Comparison of ENCODE assay signal across 8 mouse cellular contexts in the genomic region with DNA sequence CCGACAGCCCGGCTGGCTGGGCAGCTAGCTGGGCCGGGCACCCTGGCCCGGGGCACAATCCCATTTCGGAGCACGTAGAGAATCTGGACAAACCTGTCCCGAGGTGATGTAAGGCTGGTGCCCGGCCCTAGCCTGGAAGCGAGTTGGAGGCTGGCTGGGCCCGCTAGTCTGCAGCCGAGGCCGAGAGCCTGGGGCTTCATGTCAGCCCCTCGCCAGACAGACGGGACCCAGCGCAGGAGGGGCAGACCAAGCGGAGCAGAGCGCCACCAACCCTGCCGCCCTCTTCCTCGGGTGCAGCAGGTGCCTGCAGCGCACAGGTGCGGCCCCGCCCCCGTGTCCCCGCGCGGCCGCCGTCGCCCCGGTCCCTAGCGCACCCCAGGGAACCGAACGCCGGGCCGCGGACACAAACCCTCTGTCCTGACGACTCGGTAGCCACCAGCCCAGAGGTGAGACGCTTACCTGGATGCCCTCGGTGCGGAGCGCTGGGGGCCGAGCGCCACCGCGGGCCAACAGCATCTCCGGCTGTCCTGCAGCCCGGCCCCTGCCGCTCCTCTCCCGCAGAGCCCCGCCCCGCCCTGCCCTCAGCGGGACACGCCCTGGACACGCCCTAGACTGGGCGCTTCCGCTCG.
DNase-seq lines count a peak whose midpoint lies in the region; ATAC-seq and TF ChIP-seq lines count a peak whose summit lies in the region.

No protein-coding gene starts in this region.

- peak overlapping the region; percentile 85 for H3K4me2 ChIP-seq in lung, embryonic 14.5 days
- H3K4me2 ChIP-seq in hindbrain, embryonic 13.5 days, result peak overlapping the region; percentile 87

- peak; percentile 58; the same call in 1 of the 2 replicates for ATAC-seq in lung, embryonic 14.5 days (ENCODE audit: insufficient read depth)
- peak; percentile 75 for ATAC-seq in hindbrain, embryonic 13.5 days (ENCODE audit: low FRiP score)
- peak; percentile 22 for ATAC-seq in megakaryocyte, adult 5-6 weeks (ENCODE audit: poor library complexity, severe bottlenecking)

- H3K36me3 ChIP-seq in lung, embryonic 14.5 days (ENCODE audit: insufficient read depth), result peaks cover 10% of the 10 kb centered on the region
- H3K36me3 ChIP-seq in embryonic facial prominence, embryonic 10.5 days (replicated peaks), result peaks cover 12% of the 10 kb centered on the region
- H3K36me3 ChIP-seq in hindbrain, embryonic 13.5 days, result peaks cover 22% of the 10 kb centered on the region

- no peaks in the 10 kb centered on the region for H3K27me3 ChIP-seq in lung, embryonic 14.5 days (ENCODE audit: insufficient read depth, low read length)
- no peaks in the 10 kb centered on the region for H3K27me3 ChIP-seq in embryonic facial prominence, embryonic 10.5 days (replicated peaks; ENCODE audit: low read depth, poor library complexity, severe bottlenecking)
- no peaks in the 10 kb centered on the region for H3K27me3 ChIP-seq in hindbrain, embryonic 13.5 days

- H3K27ac ChIP-seq in lung, embryonic 14.5 days (ENCODE audit: low read depth), result peak overlapping the region; percentile 75; the same call in 1 of the 2 replicates
- H3K27ac ChIP-seq in embryonic facial prominence, embryonic 10.5 days (replicated peaks), result peak overlapping the region; percentile 78
- H3K27ac ChIP-seq in hindbrain, embryonic 13.5 days, result peak overlapping the region; percentile 89

- no peaks in the 10 kb centered on the region for H3K9me3 ChIP-seq in lung, embryonic 14.5 days (ENCODE audit: low read depth, low read length)
- H3K9me3 ChIP-seq in embryonic facial prominence, embryonic 10.5 days, result no peaks in the 10 kb centered on the region
- H3K9me3 ChIP-seq in hindbrain, embryonic 13.5 days, result no peaks in the 10 kb centered on the region

- peaks cover 3% of the 10 kb centered on the region; the same call in 1 of the 2 replicates for H3K4me1 ChIP-seq in lung, embryonic 14.5 days (ENCODE audit: insufficient read depth)
- H3K4me1 ChIP-seq in embryonic facial prominence, embryonic 10.5 days, result peaks cover 34% of the 10 kb centered on the region
- peaks cover 34% of the 10 kb centered on the region for H3K4me1 ChIP-seq in hindbrain, embryonic 13.5 days (replicated peaks)

- peak overlapping the region; percentile 62 for H3K9ac ChIP-seq in lung, embryonic 14.5 days
- peak overlapping the region; percentile 92 for H3K9ac ChIP-seq in hindbrain, embryonic 13.5 days

- peak overlapping the region; percentile 84 for H3K4me3 ChIP-seq in lung, embryonic 14.5 days (ENCODE audit: low read depth, low read length)
- peak overlapping the region; percentile 91 for H3K4me3 ChIP-seq in embryonic facial prominence, embryonic 10.5 days
- H3K4me3 ChIP-seq in hindbrain, embryonic 13.5 days, result peak overlapping the region; percentile 67

- WGBS in lung, embryonic 14.5 days, result under 1% methylated on average over 58 of the region's 58 CpGs
- under 1% methylated on average over 58 of the region's 58 CpGs for WGBS in embryonic facial prominence, embryonic 10.5 days
- WGBS in hindbrain, embryonic 13.5 days, result under 1% methylated on average over 57 of the region's 58 CpGs

- DNase-seq in lung, embryonic 14.5 days, result peak; percentile 54
- DNase-seq in lung, postnatal 14 days, result no peak
- no peak for DNase-seq in embryonic facial prominence, embryonic 10.5 days (ENCODE audit: low spot score)
- no peak for DNase-seq in ovary, postnatal 14 days (ENCODE audit: low spot score)
- DNase-seq in kidney, adult 9 months, result no peak
- no peak for DNase-seq in right cerebral cortex, adult 18-20 months

- TF ChIP-seq CTCF in lung, embryonic 14.5 days (IDR thresholded peaks at IDR 0.05; ENCODE audit: low read depth), result no peak

Comparison
In these comparisons a context has a peak if more than half of its experiments do, and no peak if none do; other contexts are left out.
1. ATAC-seq: peak in every context shown above with its lines; median percentile 75 in hindbrain, embryonic 13.5 days; 58 in lung, embryonic 14.5 days; 22 in megakaryocyte, adult 5-6 weeks.